Mouse (Mus musculus): ENCODE measurements around the gene Itpr2. TPM values are rescaled to one million over a fixed set of nuclear protein-coding genes. Genes with fewer than 3 reads are reported as not detected.

Itpr2 gene
- polyA plus RNA-seq, 1 experiment from 2014 or later: 2.5 TPM

DNA sequence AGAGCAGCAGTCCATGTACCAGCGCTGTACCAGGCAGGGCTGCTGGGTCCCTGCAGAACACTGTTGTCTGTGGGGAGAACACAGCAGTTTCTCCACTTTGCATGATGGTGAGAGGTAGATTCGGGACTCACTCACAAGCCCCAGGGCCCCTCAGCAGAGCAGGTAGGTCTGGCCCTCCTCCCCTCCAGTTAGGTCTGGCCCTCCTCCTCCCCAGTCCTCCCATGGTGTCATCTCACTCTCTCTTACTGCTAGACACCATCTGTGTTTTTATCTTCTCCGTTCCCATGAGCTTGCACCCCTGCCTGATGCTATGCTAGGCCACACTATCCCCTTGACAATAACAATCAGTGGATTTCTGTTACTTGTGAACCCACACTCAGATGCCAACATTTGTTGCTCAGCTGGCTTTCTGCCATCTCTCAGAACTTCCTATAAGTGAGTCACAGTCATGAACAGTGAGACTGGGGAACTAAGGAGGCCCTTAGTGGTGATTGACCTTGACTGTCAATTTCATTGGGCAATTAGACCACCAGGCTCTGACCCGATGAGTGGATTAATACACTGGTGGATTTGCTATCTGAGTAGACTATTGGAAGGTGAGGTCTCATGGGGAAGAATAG is 360.9 kb downstream of the Itpr2 start:
- H3K4me2 ChIP-seq: no peak overlapping the region
- H3K9ac ChIP-seq: no peak overlapping the region
- peaks cover 4% of the 10 kb centered on the region for H3K9me3 ChIP-seq (replicated peaks)
- H3K27me3 ChIP-seq: no peaks in the 10 kb centered on the region
- H3K4me3 ChIP-seq: no peak overlapping the region
- ATAC-seq: no peak
- 86% methylated on average over 4 of the region's 4 CpGs for WGBS
- H3K27ac ChIP-seq: no peak overlapping the region
- no peaks in the 10 kb centered on the region for H3K36me3 ChIP-seq (ENCODE audit: poor library complexity, severe bottlenecking)
- peaks cover 11% of the 10 kb centered on the region for H3K4me1 ChIP-seq

DNA sequence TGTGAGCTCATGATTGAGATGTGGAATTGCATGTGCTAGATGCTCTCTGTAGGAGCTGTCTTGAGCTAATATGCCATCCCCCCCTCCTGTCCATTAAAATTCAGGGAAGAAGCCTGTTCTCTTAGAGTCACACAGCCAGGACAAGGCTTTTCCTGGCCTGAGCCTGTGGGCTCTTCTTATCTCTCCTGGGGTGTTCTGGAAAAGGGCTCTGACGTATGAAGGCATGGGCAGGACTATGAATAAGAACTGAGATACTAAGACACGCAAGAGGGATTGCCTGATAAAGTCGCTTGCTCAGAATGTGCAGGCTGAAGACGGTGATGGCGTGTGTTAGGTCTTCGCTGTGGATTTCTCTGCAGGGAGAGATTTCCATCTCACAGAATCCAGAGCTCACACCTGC is 361.9 kb downstream of the Itpr2 start:
- no peak overlapping the region for H3K4me3 ChIP-seq
- H3K4me1 ChIP-seq: peaks cover 16% of the 10 kb centered on the region
- no peaks in the 10 kb centered on the region for H3K27me3 ChIP-seq
- no peaks in the 10 kb centered on the region for H3K9me3 ChIP-seq (replicated peaks)
- no peak overlapping the region for H3K4me2 ChIP-seq
- H3K36me3 ChIP-seq (ENCODE audit: poor library complexity, severe bottlenecking): no peaks in the 10 kb centered on the region
- no peak overlapping the region for H3K9ac ChIP-seq
- ATAC-seq: no peak
- 93% methylated on average over 6 of the region's 6 CpGs for WGBS
- no peak overlapping the region for H3K27ac ChIP-seq

- no peak overlapping the region for H3K27ac ChIP-seq
- peak; percentile 71 for ATAC-seq
- H3K4me2 ChIP-seq: peak overlapping the region; percentile 12; the same call in 1 of the 2 replicates
- H3K36me3 ChIP-seq (ENCODE audit: poor library complexity, severe bottlenecking): no peaks in the 10 kb centered on the region
- no peaks in the 10 kb centered on the region for H3K27me3 ChIP-seq
- 34% methylated on average over 4 of the region's 4 CpGs for WGBS
- peaks cover 16% of the 10 kb centered on the region for H3K4me1 ChIP-seq
- no peak overlapping the region for H3K9ac ChIP-seq
- no peaks in the 10 kb centered on the region for H3K9me3 ChIP-seq (replicated peaks)
- H3K4me3 ChIP-seq: no peak overlapping the region
Measured at GRCm38 (mm10) chr6:146136646-146137045, 365.4 kb downstream of the Itpr2 start.

- 0 out of 2 replicates have a peak, but pooled peaks have one; percentile 3 for ATAC-seq
- Histone ChIP-seq H3K27ac (no peak overlapping the region), H3K4me3 (no peak overlapping the region), H3K4me1 (peaks cover 16% of the 10 kb centered on the region), H3K27me3 (no peaks in the 10 kb centered on the region), H3K36me3 (ENCODE audit: poor library complexity, severe bottlenecking) (no peaks in the 10 kb centered on the region), H3K9me3 (replicated peaks) (no peaks in the 10 kb centered on the region), H3K4me2 (peak overlapping the region; percentile 12; the same call in 1 of the 2 replicates), H3K9ac (no peak overlapping the region)
- 41% methylated on average over 7 of the region's 7 CpGs for WGBS
Measured at GRCm38 (mm10) chr6:146136244-146136643, 365.8 kb downstream of the Itpr2 start.

GRCm38 (mm10) chr6:146135291-146135690 is 366.7 kb downstream of the Itpr2 start:
- H3K4me3 ChIP-seq: no peak overlapping the region
- H3K4me1 ChIP-seq: peaks cover 16% of the 10 kb centered on the region
- no peaks in the 10 kb centered on the region for H3K36me3 ChIP-seq (ENCODE audit: poor library complexity, severe bottlenecking)
- no peak overlapping the region for H3K27ac ChIP-seq
- no peak for ATAC-seq
- no peak overlapping the region for H3K9ac ChIP-seq
- H3K9me3 ChIP-seq (replicated peaks): no peaks in the 10 kb centered on the region
- H3K27me3 ChIP-seq: no peaks in the 10 kb centered on the region
- no peak overlapping the region for H3K4me2 ChIP-seq
- 62% methylated on average over 8 of the region's 8 CpGs for WGBS

DNA sequence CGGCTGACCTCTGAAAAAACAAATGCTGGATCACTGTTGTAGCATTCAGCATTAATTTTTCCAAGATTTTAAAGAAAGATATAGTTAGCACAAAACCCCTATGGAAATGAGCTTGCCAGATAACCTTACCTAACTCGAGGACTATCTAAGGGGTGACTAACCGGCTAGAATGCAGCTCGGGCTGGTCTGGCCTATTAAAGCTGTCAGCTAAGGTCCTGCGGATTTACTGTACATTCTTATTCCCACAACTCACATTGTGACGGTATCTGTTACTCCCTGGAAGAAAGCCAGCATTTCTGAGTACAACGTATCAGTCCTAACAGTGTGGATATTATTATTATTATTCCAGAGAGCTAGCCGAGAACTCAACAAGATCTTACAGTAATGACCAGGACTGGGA is 368.1 kb downstream of the Itpr2 start:
- no peaks in the 10 kb centered on the region for H3K27me3 ChIP-seq
- WGBS: 72% methylated on average over 8 of the region's 8 CpGs
- H3K27ac ChIP-seq: no peak overlapping the region
- H3K4me2 ChIP-seq: no peak overlapping the region
- H3K9me3 ChIP-seq (replicated peaks): no peaks in the 10 kb centered on the region
- H3K4me3 ChIP-seq: no peak overlapping the region
- H3K36me3 ChIP-seq (ENCODE audit: poor library complexity, severe bottlenecking): no peaks in the 10 kb centered on the region
- no peak for ATAC-seq
- peaks cover 16% of the 10 kb centered on the region for H3K4me1 ChIP-seq
- no peak overlapping the region for H3K9ac ChIP-seq

GRCm38 (mm10) chr6:146129066-146129465 is 373.0 kb downstream of the Itpr2 start:
- Histone ChIP-seq H3K4me1 (peaks cover 5% of the 10 kb centered on the region; the same call in 1 of the 2 replicates), H3K27me3 (no peaks in the 10 kb centered on the region), H3K4me3 (no peak overlapping the region), H3K9ac (no peak overlapping the region), H3K36me3 (ENCODE audit: poor library complexity, severe bottlenecking) (no peaks in the 10 kb centered on the region), H3K9me3 (replicated peaks) (no peaks in the 10 kb centered on the region), H3K4me2 (no peak overlapping the region), H3K27ac (no peak overlapping the region)
- ATAC-seq: no peak
- WGBS: 75% methylated on average over 7 of the region's 7 CpGs

DNA sequence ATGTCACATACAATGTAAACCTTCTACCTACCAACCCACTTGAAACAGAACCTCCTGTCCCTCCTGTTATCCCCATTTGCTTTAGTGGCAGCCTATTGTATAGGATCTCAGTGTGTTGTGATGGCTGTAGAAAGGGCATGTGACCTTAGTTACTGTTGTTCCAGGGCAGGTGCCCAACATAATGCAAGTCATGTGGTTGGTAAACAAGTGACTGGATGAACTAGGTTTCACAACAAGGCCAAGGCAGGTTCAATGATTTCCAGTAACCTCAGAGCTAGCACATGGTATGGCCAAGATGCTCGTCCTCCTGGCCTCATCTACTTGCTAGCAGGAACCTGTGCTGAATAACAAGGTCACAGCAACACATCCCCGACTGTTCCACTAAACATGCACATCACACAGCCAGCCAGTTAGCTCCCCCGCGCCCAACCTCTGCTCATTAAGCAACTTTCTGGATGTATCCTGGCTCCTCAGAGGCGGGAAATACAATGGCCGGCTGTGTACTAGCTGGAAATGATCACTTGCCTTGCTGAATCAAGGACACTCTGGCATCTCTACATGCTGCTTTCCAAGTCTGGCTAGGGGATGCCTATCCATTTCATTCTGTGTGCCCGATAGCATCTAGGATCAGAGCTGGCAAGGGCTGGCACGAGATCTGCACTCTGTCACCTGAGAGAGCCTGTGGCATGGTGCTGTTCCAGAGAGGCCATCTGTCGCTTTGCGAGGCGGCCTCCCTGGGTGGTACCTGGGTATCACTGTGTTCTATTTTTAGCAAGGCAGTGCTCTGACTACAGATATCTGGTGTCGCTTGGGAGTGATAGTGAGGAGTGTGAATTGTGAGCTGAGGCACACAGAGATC is 375.0 kb downstream of the Itpr2 start:
- Histone ChIP-seq H3K4me2 (no peak overlapping the region), H3K36me3 (ENCODE audit: poor library complexity, severe bottlenecking) (no peaks in the 10 kb centered on the region), H3K27me3 (no peaks in the 10 kb centered on the region), H3K9ac (no peak overlapping the region), H3K4me3 (no peak overlapping the region), H3K9me3 (replicated peaks) (no peaks in the 10 kb centered on the region), H3K27ac (no peak overlapping the region), H3K4me1 (peaks cover 5% of the 10 kb centered on the region; the same call in 1 of the 2 replicates)
- ATAC-seq: no peak
- WGBS: 70% methylated on average over 12 of the region's 12 CpGs

- H3K4me3 ChIP-seq: no peak overlapping the region
- WGBS: 90% methylated on average over 1 of the region's 1 CpGs
- H3K27ac ChIP-seq: no peak overlapping the region
- peaks cover 5% of the 10 kb centered on the region; the same call in 1 of the 2 replicates for H3K4me1 ChIP-seq
- H3K4me2 ChIP-seq: no peak overlapping the region
- no peaks in the 10 kb centered on the region for H3K9me3 ChIP-seq (replicated peaks)
- no peak overlapping the region for H3K9ac ChIP-seq
- no peaks in the 10 kb centered on the region for H3K27me3 ChIP-seq
- no peaks in the 10 kb centered on the region for H3K36me3 ChIP-seq (ENCODE audit: poor library complexity, severe bottlenecking)
- ATAC-seq: no peak
Measured at GRCm38 (mm10) chr6:146125621-146126020, 376.4 kb downstream of the Itpr2 start.

- Histone ChIP-seq H3K27ac (no peak overlapping the region), H3K9me3 (replicated peaks) (no peaks in the 10 kb centered on the region), H3K36me3 (ENCODE audit: poor library complexity, severe bottlenecking) (no peaks in the 10 kb centered on the region), H3K4me2 (no peak overlapping the region), H3K4me3 (no peak overlapping the region), H3K27me3 (no peaks in the 10 kb centered on the region), H3K4me1 (peaks cover 5% of the 10 kb centered on the region; the same call in 1 of the 2 replicates), H3K9ac (no peak overlapping the region)
- no peak for ATAC-seq
- WGBS: 81% methylated on average over 3 of the region's 3 CpGs
Measured at GRCm38 (mm10) chr6:146124479-146124878, 377.5 kb downstream of the Itpr2 start.

GRCm38 (mm10) chr6:146123656-146124055 is 378.4 kb downstream of the Itpr2 start:
- Histone ChIP-seq H3K27me3 (no peaks in the 10 kb centered on the region), H3K4me3 (no peak overlapping the region), H3K9me3 (replicated peaks) (no peaks in the 10 kb centered on the region), H3K27ac (no peak overlapping the region), H3K9ac (no peak overlapping the region), H3K36me3 (ENCODE audit: poor library complexity, severe bottlenecking) (no peaks in the 10 kb centered on the region), H3K4me2 (no peak overlapping the region), H3K4me1 (peaks cover 5% of the 10 kb centered on the region; the same call in 1 of the 2 replicates)
- ATAC-seq: no peak
- WGBS: 95% methylated on average over 4 of the region's 4 CpGs

DNA sequence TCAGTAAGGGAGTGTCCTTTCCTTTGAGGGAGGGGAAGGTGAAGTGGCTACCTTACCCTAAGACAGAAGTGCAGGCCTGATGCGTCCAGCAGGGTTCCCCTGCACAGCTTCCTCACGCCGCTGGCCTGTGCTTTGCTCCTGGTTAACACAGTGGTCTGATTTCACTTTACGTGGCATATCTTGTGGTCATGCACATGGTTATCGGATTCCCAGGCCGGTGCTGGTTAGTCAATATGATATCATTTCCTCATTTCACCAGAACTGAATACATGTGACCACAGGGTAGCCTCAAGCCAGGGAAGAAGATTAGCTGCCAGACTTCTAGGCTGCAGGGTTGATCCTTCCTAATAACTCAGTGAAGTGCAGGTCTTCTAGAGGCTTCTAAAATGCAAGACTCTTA is 381.9 kb downstream of the Itpr2 start:
- 89% methylated on average over 6 of the region's 6 CpGs for WGBS
- H3K4me1 ChIP-seq: peaks cover 2% of the 10 kb centered on the region
- H3K9me3 ChIP-seq (replicated peaks): no peaks in the 10 kb centered on the region
- no peak overlapping the region for H3K4me3 ChIP-seq
- ATAC-seq: no peak
- no peaks in the 10 kb centered on the region for H3K27me3 ChIP-seq
- no peak overlapping the region for H3K27ac ChIP-seq
- H3K4me2 ChIP-seq: no peak overlapping the region
- H3K36me3 ChIP-seq (ENCODE audit: poor library complexity, severe bottlenecking): no peaks in the 10 kb centered on the region
- H3K9ac ChIP-seq: no peak overlapping the region
